Mouse (Mus musculus) olfactory bulb, adult 2 months (tissue): ENCODE measurements around the gene Snorc.
"Not testable (repeated sequence)": the region's sequence is repeated elsewhere in the genome, so short reads cannot be mapped to it uniquely, and the experiment has no call there.

Experiments used
- CTCF ChIP-seq: fragments of 200-500 bp; IDR thresholded peaks from 2 replicates; pipeline ENCODE4 v1.5.1; 2012; ENCODE audit warnings: low read depth, mild to moderate bottlenecking, low read length, moderate library complexity; ENCODE audit not compliant: insufficient read depth
- POLR2A ChIP-seq: fragments of 200-500 bp; IDR thresholded peaks from 2 replicates; pipeline ENCODE4 v1.6.1; 2012; ENCODE audit warnings: mild to moderate bottlenecking, low read depth, low read length, moderate library complexity; ENCODE audit not compliant: insufficient read depth

DNA sequence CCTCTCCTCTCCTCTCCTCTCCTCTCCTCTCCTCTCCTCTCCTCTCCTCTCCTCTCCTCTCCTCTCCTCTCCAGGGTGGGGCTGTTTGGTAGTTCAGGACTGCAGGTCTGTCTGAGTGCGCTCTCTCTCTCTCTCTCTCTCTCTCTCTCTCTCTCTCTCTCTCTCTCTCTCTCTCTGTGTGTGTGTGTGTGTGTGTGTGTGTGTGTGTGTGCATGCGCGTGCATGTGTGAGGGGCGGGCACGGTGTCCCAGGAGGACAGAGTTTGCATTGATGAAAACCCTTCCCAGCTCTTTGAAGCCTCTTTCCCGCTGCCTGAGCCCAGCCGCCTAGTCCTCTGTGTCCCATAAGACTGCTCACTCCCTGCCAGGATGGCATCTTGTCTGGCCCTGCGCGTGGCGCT lies at the start of gene Snorc:
- TF ChIP-seq CTCF, POLR2A: not testable (repeated sequence)
